Mouse (Mus musculus) thymus, postnatal 14 days (tissue): ENCODE measurements around the gene Cdkn1b.
A peak's percentile ranks its signal among the peaks of the same experiment; 100 is the strongest.

Source experiments
- DNase-seq: peaks from one replicate; pipeline ENCODE4 v3.0.0; 2021

The Cdkn1b gene

GRCm38 (mm10) chr6:134920190-134921013 is at the start of gene Cdkn1b:
TSS of gene Cdkn1b (plus strand) at chr6:134920401.
- peak; percentile 91 for DNase-seq

GRCm38 (mm10) chr6:134870887-134871286 is 49.3 kb upstream of the Cdkn1b start:
- DNase-seq = no peak

- DNase-seq = no peak
Measured at GRCm38 (mm10) chr6:134872236-134872635, 48.0 kb upstream of the Cdkn1b start.

- peak; percentile 40 for DNase-seq
Measured at GRCm38 (mm10) chr6:134873018-134873417, 47.2 kb upstream of the Cdkn1b start.

DNA sequence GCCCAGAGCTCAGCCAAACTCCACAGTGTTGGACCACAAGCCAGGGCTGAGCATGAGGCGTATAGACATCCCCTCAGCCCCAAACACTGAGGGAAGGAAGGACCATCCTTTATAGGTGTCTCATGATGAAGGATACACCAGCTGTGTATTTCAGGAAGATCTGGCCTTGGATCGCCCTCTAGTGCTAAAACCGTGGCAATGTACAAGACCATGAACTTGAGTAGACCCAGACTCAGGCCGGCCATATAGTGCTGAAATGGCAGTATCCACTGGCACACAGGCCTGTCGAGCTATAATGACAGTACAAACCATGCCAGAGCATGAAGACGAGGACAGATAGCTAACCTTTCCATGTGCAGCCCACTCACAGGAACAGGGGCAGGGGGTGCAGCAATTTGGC is 43.4 kb upstream of the Cdkn1b start:
- DNase-seq = peak; percentile 57

- no peak for DNase-seq
Measured at GRCm38 (mm10) chr6:134877276-134877675, 42.9 kb upstream of the Cdkn1b start.

GRCm38 (mm10) chr6:134877892-134878291 is 42.3 kb upstream of the Cdkn1b start:
- DNase-seq = no peak

- no peak for DNase-seq
Measured at GRCm38 (mm10) chr6:134879556-134879955, 40.6 kb upstream of the Cdkn1b start.

- no peak for DNase-seq
Measured at GRCm38 (mm10) chr6:134880046-134880445, 40.2 kb upstream of the Cdkn1b start.

DNA sequence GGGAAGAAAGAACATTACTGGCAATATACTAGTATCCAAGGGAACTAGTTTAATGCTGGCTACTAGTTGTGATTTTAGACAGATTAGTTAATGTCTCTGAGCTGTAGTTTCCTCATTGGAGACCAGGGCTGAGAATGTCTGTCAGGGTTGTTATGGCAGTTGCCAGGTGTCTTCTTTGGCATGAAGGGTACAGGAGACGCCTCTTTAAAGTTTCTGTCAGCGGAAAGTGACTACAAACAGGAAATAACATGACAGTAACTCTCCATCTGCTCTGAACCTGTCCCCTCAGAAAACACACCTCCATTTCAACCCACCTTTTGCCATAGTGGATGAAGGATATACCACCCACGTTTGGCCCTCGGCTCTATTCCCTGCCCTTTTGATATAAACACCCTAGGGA is 36.5 kb upstream of the Cdkn1b start:
- peak; percentile 30 for DNase-seq

- DNase-seq = no peak
Measured at GRCm38 (mm10) chr6:134885515-134885914, 34.7 kb upstream of the Cdkn1b start.

DNA sequence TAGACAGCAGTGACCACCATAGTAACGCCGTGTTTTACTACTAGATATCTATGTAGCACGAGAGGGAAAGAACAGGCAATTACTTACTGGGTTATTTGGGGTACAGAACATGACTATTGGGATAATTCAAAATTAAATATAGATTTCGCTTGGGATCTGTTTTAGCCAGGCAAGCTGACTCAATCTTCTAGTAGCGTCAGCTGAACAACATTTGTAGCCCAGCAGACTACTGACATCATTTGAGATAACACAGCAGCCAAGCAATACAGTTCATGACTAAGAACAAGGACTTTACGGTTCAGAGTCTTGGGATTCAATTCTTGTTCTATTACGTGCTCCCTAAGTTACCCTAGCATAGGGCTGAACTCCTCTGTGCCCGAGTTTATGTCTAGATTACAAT is 33.7 kb upstream of the Cdkn1b start:
- DNase-seq = no peak

DNA sequence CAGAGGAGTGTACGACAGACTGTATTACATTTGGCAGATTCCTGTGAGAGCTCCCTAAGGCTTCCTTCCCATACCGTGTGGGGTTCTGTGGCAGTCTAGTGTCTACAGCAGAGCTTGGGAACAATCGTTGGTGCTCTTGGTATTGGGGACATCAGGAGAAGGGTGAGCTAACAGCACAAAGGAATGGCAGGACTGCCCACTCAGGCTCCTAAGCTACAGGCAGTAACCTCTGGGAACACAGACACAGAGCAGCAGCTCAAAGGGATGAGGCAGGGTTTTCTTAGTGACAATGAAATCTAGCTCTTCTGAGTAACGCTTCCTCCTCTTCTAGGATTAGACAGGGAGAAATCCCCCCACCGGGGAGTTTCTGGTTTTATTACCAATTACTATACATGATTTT is 33.2 kb upstream of the Cdkn1b start:
- DNase-seq = no peak

- DNase-seq = no peak
Measured at GRCm38 (mm10) chr6:134887711-134888449, 32.3 kb upstream of the Cdkn1b start.

DNA sequence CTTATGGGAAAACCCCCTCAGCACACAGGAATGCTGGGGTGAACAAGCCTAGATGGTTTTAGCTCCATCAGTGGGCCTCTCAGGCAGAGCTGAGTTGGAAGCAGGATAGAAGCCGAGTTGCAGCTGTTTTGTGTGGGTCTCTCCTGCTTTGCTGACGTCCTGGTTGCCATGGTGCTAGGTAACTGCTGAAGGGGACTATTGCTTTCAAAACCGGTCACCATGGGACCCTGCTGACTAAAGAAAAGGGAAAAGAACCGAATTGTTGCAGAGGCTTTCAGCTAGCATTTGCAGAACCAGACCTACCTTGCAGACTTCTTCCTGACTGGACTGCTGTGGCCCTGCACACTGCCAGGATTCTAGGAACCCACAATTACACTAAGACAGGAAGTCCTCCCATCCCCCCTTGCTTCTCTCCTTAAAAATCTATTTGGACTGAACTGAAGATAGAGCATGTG is 31.6 kb upstream of the Cdkn1b start:
- no peak for DNase-seq

GRCm38 (mm10) chr6:134889763-134890162 is 30.4 kb upstream of the Cdkn1b start:
- DNase-seq = no peak

- DNase-seq = no peak
Measured at GRCm38 (mm10) chr6:134890436-134890835, 29.8 kb upstream of the Cdkn1b start.

DNA sequence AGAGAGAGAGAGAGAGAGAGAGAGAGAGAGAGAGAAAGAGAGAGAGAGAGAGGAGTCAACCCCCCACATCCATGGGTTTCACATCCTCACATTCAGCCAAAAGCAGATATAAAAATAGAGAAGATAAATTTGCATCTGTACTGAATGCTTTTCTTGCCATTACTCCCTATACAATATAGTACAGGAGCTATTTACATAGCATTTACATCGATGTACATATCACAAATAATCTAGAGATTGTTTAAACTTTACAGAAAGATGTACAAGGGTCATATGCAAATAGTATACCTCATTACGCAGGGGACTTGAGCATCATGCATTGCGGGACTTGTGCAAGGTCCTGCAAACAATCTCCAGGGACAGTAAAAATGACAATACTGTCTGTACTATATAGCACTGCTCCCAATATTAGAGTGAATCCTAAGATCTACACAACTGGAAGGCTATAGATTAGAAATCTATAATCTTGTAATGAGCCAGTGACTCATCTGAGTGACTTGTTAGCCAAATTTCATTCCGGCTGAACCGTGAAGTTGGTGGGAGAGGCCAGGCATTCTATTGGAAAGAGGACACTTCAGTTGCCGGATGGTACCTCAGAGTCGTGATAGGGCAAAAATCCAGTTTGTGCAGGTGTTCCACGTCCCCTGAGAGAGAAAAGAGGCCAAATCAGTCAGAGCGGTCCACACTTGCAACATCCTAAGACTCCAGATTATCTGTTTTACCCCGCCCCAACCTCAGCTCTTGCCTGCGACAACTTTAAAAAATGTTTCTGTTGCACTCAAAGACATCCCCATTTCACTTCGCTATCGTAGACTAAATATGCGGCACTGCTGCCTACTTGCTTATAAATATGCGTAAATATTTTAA is 23.4 kb upstream of the Cdkn1b start:
- DNase-seq = peak; percentile 25

DNA sequence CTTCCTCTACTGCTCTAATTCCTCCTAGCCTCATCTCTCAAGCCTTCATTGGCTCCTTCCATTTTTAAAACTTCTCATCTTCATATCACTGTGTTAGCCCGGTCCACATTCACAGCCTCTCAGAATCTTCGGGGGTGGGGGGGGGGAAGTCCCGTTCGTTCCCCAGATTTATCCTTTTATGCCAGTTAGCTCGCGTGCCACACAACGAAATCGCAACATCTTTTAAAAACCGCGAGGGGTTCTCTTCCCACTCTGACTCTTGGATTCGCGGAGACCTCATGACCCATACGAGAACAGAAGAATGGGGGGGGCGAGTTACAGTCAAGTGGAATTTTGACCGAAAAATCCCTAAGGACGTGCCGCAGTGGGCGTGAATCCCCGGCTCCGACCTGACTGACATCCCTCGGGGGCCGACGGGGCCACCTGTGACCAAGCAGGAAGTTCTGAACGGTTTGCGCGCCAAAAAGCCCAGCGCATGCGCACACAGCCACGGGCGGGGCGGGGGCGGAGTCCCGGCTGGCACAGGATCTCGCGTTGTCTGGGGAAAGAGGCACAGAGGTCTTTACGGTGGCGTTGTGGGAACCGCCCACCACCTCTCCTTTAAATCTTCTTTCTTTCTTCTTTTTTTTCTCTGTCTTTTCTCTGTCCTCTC is 22.6 kb upstream of the Cdkn1b start:
- DNase-seq = peak; percentile 99

DNA sequence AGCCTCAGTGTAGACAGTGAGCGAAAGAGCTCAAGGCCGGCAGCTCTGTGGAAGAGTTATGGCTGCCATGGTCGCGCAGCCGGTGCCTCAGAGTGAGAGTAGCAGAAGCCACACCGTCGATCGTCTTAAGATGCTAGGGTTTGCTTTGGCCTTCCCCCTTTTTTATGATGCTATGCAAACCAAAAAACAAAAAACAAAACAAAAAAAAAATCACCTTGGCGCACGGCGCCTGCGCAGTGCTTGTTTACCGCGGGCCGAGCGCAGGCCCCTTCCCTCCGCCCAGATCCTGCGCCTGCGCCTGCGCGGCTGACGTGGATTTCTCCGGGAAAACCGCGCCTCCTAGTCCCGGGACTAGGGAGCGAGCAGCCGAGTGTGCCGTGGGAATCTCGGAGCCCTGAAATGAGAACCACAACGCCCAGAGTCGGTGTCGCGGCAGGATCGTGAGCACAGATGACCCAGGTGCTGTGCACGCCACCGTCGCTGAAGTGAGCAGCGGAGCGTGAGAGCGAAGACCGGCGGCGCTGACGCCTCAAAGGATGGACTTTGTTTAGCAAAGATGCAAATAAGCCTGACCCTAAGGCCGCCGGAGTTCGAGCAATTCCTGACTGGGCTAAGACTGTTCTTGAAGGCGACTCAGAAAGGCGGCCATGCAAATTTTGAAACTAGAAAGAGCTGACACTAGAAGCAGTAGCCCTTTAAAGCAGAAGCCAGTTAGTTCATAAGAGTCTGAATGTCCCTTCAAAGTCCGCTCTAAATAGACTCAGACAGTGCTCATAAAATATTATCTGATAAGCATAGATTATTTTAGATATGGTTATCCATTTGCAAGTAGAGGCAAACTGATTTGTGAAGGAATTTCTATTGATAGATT is 21.9 kb upstream of the Cdkn1b start, which contains the start of gene Gpr19:
Gpr19 (minus strand) TSS at position 484 of the 871 bp plus-strand sequence.
- DNase-seq = peak; percentile 82

DNA sequence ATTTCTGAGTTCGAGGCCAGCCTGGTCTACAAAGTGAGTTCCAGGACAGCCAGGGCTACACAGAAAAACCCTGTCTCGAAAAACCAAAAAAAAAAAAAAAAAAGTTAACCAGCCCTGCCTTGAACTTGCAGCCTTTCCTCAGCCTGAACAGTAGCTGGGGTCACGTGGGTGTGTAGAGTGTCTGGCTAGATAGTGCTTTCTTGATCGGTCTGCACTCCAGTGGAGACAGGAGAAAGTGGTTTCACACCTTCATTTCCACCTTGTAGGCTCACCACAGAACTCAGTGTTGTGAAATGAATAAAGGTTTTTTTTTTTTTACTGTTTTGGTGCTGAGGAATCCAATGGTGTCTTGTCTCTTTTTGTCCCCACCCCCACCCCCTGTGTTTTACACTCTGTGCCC is 16.8 kb upstream of the Cdkn1b start:
- no peak for DNase-seq
